Mouse (Mus musculus) adrenal gland, postnatal 4 days (tissue): Measurements from ENCODE around the gene Rab4b. TPM values are rescaled to one million over a fixed set of nuclear protein-coding genes. Genes with fewer than 3 reads are reported as not detected.
A peak's percentile ranks its signal among the peaks of the same experiment; 100 is the strongest.

Experiments used
- DNase-seq, 2 experiments: peaks; one replicate each; pipeline ENCODE4 v3.0.0; 2021 to 2022; ENCODE audit warnings: low spot score in 2 of 2, mixed read lengths in 2 of 2
- total RNA-seq, 2 experiments: library from RNA; stranded (reverse); gene quantifications; 2 replicates each; pipeline ENCODE4 v1.2.3; 2021

Gene Rab4b
- total RNA-seq, 2 experiments from 2014 or later: 53.3 to 60.8 TPM

GRCm38 (mm10) chr7:27161744-27162143, 17.0 kb downstream of the Rab4b start:
- DNase-seq: no peak

GRCm38 (mm10) chr7:27160921-27161320, 17.8 kb downstream of the Rab4b start:
- DNase-seq: no peak

GRCm38 (mm10) chr7:27159882-27160281, 18.8 kb downstream of the Rab4b start:
- peak; percentile 68 to 73 for DNase-seq

- DNase-seq: no peak
These were observed 19.4 kb downstream of the Rab4b start for GRCm38 (mm10) chr7:27159256-27159655.

- no peak for DNase-seq
These were observed 20.5 kb downstream of the Rab4b start for GRCm38 (mm10) chr7:27158171-27158570.

GRCm38 (mm10) chr7:27156005-27156404, 22.7 kb downstream of the Rab4b start:
- DNase-seq: no peak

- DNase-seq: no peak
These were observed 25.4 kb downstream of the Rab4b start, which contains the start of gene Cyp2t4 for GRCm38 (mm10) chr7:27153205-27153764. TSS of gene Cyp2t4 (plus strand) at chr7:27153714.

- no peak for DNase-seq
These were observed 42.2 kb downstream of the Rab4b start for GRCm38 (mm10) chr7:27136410-27136996.

GRCm38 (mm10) chr7:27133757-27134156, 44.9 kb downstream of the Rab4b start:
- DNase-seq: no peak

GRCm38 (mm10) chr7:27133156-27133555, 45.5 kb downstream of the Rab4b start:
- DNase-seq: no peak

GRCm38 (mm10) chr7:27132588-27132987, 46.1 kb downstream of the Rab4b start:
- DNase-seq: no peak

- DNase-seq: no peak
These were observed 47.3 kb downstream of the Rab4b start for GRCm38 (mm10) chr7:27131387-27131786.

GRCm38 (mm10) chr7:27130521-27131370, 48.0 kb downstream of the Rab4b start:
- no peak for DNase-seq

GRCm38 (mm10) chr7:27129811-27130210, 48.9 kb downstream of the Rab4b start:
- DNase-seq: no peak

GRCm38 (mm10) chr7:27128946-27129345, 49.8 kb downstream of the Rab4b start:
- DNase-seq: no peak

- no peak for DNase-seq
These were observed 50.5 kb downstream of the Rab4b start for GRCm38 (mm10) chr7:27128162-27128561.

GRCm38 (mm10) chr7:27124969-27125368, 53.7 kb downstream of the Rab4b start:
- no peak for DNase-seq

- DNase-seq: no peak
These were observed 54.3 kb downstream of the Rab4b start for GRCm38 (mm10) chr7:27124305-27124832.

GRCm38 (mm10) chr7:27119676-27120075, 59.0 kb downstream of the Rab4b start, which contains the start of gene Cyp2f2:
TSS of gene Cyp2f2 (plus strand) at chr7:27119909.
- no peak for DNase-seq
